Mouse (Mus musculus) kidney, postnatal 10 days (tissue): Measurements from ENCODE around the gene Zfr2.

ENCODE experiments used
- DNase-seq: peaks from one replicate; pipeline ENCODE4 v3.0.0; 2021; ENCODE audit warnings: mixed read lengths

Zfr2 gene

DNA sequence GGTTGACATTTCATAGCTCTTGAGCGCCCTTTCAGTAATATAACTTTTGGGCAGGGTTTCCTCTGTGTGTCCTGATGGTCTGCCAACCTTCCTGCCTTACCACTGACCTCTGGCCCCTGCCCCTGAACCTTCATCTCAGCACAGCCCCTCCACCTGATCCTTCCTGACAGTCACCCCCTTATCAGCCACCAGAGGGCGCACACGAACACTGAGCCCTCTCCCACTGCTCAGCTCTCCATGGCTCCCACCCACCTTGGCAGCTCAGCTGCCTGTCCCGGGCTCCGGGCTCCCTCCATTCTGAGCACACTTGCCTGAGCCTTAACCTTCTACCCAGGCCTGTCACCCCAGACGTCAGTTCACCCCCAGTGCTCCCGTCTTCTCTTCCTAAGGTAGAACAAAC is 56.3 kb downstream of the Zfr2 start:
- peak; percentile 82 for DNase-seq

- no peak for DNase-seq
Observed at GRCm38 (mm10) chr10:81289811-81290210, 56.9 kb downstream of the Zfr2 start.

DNA sequence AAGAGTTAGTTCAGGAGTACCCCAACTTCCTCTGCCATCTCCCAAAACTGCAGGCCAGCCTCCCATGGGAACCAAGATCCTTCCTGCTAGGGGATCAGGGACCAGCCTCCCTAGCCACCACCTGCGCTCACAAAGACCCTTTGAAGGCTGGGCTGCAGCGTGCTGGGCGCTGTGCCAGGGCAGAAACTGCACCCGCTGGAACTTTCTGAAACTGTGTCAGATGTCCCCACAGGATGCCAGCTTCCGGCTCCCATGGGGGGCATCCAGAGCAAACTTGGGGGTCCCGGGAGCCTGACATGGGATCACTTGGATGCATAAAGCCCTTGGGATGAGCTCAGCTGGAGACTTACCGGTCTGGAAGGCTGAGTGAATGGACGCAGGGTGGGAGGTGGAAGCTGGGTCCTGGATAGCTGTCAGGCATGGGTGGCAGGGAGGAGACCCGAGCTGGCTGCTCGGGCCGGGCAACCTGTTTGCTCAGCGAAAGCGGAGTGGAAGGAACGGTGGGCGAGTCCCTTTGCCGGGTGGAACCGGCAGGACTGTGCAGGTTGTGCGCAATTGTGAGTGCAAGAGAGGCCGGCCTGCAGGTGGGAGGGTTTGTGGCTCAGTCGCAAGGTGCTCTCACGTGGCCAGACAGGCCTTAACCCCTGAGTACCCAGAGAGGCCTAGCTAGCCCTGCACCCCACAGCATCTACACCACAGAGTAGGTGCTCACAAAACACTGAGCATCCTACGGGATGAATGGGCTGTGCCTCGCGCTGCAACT is 57.9 kb downstream of the Zfr2 start:
- peak; percentile 59 for DNase-seq

- no peak for DNase-seq
Observed at GRCm38 (mm10) chr10:81291511-81292104, 58.7 kb downstream of the Zfr2 start, which contains the start of gene Tjp3. Gene Tjp3 (minus strand): TSS chr10:81291581.

GRCm38 (mm10) chr10:81292554-81293333 is 59.8 kb downstream of the Zfr2 start, which contains the start of gene Pip5k1c:
Gene Pip5k1c (plus strand): TSS chr10:81292963.
- DNase-seq, result peak; percentile 99

GRCm38 (mm10) chr10:81293334-81294030 is 60.5 kb downstream of the Zfr2 start:
- DNase-seq, result no peak

- DNase-seq, result no peak
Observed at GRCm38 (mm10) chr10:81294442-81294841, 61.5 kb downstream of the Zfr2 start.

DNA sequence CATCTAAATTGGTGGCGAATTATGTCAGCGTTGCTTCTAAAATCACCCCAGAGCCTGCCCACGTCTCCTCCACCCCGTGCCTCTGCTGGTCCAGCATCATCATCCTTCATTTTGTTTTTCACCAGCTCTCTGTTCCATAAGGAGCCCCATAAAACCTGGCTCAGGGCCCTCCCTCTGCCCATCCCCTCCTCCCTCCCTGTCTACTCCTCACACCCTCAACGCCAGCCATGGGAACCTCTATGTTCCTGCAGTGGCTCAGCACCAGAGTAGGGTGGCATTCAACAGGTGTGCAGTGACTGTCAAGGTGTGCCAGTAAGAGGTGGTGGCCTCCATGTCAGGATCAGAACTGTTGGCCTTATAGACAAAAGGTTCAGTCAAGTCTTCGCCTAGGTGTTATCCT is 62.2 kb downstream of the Zfr2 start:
- no peak for DNase-seq

- DNase-seq, result no peak
Observed at GRCm38 (mm10) chr10:81297246-81297645, 64.3 kb downstream of the Zfr2 start.

DNA sequence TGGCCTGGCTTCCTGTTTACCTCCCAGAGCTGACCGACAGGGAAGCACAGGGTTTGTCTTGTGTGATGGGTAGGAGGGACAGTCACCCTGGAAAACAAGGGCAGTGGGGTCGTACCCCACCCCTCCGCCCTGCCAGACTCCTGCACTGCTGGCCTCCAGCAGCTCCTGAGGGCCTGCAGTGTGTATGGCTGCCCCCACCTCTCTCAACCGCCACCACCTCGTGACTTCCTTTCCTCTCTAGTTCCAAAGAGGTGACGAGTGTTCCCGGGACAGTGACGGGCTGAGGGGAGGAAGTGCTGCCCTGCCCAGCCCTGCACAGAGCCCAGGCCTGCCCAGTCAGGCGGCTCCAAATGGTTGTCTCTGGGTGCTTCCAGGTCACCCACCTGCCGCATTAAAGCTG is 64.9 kb downstream of the Zfr2 start:
- DNase-seq, result peak; percentile 73

DNA sequence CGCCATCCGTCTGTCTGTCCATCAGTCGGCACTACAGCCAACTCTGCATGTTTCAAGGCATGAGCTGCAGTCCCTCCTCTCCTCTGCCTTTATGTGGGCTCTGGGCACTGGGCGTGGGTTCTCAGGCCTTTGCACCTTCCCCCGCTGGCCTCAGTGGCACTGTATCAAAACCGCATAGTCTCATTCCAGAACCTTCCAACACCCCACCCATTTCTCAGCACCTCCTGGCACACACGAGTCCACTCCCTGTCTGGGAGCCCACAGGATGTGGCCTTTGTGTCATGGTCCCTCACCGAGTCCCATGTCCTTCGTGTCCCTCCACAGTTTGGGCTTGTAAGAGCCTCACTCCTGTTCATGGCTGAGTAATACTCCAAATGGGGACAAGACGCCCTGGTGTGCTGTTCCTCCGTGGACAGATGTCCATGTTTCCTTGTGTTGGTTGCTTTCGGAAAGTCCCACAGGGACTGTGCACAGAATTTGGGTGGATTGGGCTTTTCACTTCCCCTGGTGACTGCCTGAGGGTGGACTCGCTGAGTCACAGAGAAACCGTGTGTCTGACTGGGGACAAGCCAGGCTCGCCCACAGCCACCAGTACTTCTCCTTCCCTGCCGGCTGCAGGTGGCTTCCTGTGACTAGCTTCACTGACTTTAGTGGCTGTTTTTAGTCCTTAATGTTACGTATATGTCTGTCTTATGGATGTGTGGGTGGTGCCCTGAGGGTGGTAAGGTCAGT is 65.6 kb downstream of the Zfr2 start:
- DNase-seq, result no peak

DNA sequence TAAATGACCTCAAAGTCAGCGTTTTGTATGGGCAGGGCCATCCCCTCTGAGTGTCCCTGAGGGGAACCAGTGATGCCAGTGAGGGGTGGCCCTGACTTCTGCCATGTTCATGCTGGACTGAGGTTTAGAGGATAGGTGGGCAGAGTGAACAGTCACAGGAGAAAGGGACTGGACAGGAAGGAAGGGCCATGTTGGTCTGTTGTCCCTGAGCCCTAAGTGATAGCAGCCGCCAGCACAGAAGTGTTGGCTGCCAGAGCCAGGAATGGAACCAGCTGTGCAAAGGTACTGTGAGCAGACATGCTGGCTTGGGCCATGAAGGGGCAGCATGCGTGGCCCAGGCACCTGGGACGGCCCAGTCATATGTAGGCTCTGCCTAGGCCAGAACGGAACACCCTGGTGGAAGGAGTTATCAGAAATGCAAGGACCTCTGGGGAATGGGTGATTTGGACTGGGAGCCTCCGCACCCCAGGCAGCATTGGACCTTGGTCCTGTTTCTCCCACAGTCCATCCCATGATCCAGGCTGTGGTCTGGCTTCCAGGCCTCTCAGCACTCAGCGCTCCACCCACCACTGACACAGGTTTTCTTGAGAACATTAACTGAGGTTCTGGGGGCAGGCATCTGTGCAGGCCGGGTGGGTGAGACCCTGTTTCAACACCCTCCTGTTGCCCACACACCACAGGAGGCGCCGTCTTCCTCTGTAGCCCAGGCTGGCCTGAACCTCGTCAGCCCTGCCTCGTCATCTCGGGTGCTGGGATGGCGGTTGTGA is 66.8 kb downstream of the Zfr2 start:
- peak; percentile 74 for DNase-seq

DNA sequence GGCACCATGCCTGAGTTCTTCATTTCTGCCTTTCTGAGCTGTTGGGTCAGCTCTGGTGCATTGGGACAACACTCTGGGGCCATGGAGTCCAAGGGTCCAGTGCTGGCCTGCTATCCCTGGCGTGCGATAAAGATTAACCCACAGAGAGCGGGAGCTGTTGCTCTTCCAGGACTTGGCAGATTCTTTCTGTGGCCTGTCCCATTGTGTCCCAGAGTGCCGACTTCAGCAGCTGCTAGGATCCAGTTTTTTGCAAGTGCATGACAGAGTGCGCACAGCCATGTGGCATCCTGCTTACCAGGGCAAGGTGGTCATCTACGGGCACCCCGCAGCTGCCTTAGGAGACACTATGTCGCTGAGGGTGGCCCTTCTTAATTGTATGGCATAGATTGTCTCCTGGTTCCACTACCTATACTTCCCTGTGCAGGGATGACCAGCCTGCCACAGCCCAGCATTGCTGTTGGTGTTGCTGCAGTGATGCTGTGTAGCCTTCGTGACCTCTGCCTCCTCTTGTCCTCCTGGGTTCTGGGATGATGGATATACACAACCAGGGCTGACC is 67.5 kb downstream of the Zfr2 start:
- DNase-seq, result peak; percentile 66

- no peak for DNase-seq
Observed at GRCm38 (mm10) chr10:81301321-81301720, 68.4 kb downstream of the Zfr2 start.
